Mouse (Mus musculus) spleen, adult 12 weeks (tissue): ENCODE results near the gene Pcbp4.
A peak's percentile ranks its signal among the peaks of the same experiment; 100 is the strongest.

Source experiments
- DNase-seq: peaks from one replicate; pipeline ENCODE4 v3.0.0; 2022; ENCODE audit warnings: low spot score

The Pcbp4 gene

GRCm38 (mm10) chr9:106447348-106447747 is 5.7 kb upstream of the Pcbp4 start, which contains the start of the genes Abhd14b and Abhd14a:
Abhd14b (plus strand) TSS chr9:106447459.
Abhd14a (minus strand) TSS chr9:106447678.
- peak; percentile 48 for DNase-seq

GRCm38 (mm10) chr9:106447951-106448350 is 5.1 kb upstream of the Pcbp4 start:
- no peak for DNase-seq

- no peak for DNase-seq
These were observed 4.5 kb upstream of the Pcbp4 start for GRCm38 (mm10) chr9:106448498-106449031.

- no peak for DNase-seq
These were observed 3.1 kb upstream of the Pcbp4 start for GRCm38 (mm10) chr9:106449947-106450346.

GRCm38 (mm10) chr9:106450661-106451060 is 2.4 kb upstream of the Pcbp4 start:
- no peak for DNase-seq

GRCm38 (mm10) chr9:106451298-106451697 is 1.8 kb upstream of the Pcbp4 start:
- DNase-seq: no peak

- no peak for DNase-seq
These were observed 1.2 kb upstream of the Pcbp4 start for GRCm38 (mm10) chr9:106451899-106452298.

GRCm38 (mm10) chr9:106452351-106452750 is 740 bp upstream of the Pcbp4 start:
- no peak for DNase-seq

- no peak for DNase-seq
These were observed 270 bp upstream of the Pcbp4 start for GRCm38 (mm10) chr9:106452821-106453220.

GRCm38 (mm10) chr9:106454071-106454761 is 1.1 kb downstream of the Pcbp4 start:
- no peak for DNase-seq

- no peak for DNase-seq
These were observed 2.0 kb downstream of the Pcbp4 start for GRCm38 (mm10) chr9:106454888-106455681.

GRCm38 (mm10) chr9:106456325-106457162 is 3.5 kb downstream of the Pcbp4 start:
- no peak for DNase-seq

GRCm38 (mm10) chr9:106457163-106457559 is 4.1 kb downstream of the Pcbp4 start:
- no peak for DNase-seq

GRCm38 (mm10) chr9:106457920-106458319 is 4.8 kb downstream of the Pcbp4 start:
- DNase-seq: no peak

- no peak for DNase-seq
These were observed 6.9 kb downstream of the Pcbp4 start for GRCm38 (mm10) chr9:106459946-106460345.

- no peak for DNase-seq
These were observed 7.4 kb downstream of the Pcbp4 start for GRCm38 (mm10) chr9:106460401-106461025.

- DNase-seq: no peak
These were observed 7.9 kb downstream of the Pcbp4 start for GRCm38 (mm10) chr9:106461026-106461415.

GRCm38 (mm10) chr9:106461641-106462429 is 8.7 kb downstream of the Pcbp4 start:
- DNase-seq: no peak

GRCm38 (mm10) chr9:106462430-106462800 is 9.3 kb downstream of the Pcbp4 start:
- no peak for DNase-seq

- DNase-seq: no peak
These were observed 10.3 kb downstream of the Pcbp4 start for GRCm38 (mm10) chr9:106463122-106464063.
